Mouse (Mus musculus): ENCODE measurements around the gene Fam180a.

Fam180a gene

DNA sequence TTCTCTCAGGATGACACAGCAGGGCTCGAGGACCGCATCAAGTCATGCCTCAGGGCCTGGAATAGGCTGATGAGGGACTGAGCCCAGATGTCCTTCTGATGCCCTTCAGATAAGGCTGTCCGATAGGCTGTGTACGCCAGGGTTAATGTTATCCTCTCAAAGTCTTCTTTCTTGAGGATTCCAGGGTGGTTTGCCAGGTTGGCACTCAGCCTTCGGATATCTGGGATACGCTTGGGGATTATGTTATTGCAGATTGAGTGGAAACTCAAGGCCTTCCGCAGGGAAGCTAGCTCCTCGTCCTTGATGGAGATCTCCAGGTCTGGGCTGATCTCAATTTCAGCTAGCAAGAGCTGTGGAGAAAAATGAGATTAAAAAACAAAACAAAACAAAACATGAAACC, 12.4 kb downstream of the Fam180a start:
- no peak for DNase-seq (ENCODE audit: low spot score)

DNA sequence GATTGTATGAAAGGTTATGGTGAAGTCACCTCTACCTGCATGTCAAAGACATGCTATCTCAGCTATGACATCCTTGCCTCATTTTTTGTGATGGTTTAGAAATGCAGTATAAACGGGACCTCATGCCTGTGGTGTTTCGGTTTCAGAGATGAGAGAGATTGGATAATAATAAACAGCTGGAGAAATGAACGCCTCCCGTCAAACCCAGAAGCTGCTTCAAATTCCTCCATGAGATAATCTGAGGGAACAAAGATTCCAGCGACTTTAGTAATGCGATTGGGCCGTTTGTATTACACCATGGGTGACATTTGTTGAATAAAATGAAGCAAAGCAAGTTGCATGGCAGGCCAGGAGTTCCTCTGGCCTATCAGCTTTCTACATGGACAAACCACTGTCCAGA, 16.5 kb downstream of the Fam180a start:
- no peak for DNase-seq (ENCODE audit: low spot score)

DNA sequence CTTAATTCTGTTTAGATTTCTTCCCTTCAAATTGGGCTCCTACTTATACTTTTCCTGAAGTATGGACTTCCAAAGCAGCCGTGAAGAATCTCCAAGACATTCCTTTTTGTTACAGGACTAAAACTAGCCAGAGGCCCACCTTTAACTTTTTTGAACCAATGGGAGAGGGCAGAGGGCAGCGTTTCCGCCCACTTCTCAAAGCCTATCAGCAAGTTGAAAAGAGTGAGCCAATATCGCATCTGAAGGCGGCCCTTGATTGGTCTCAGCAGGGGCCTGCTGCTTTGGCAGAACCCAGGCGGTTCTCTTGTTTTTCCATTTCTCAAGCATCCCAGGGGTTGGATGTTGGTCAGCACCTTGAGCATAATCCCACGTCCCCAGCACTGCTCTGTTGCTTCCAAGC, 17.9 kb downstream of the Fam180a start, which contains the start of gene Slc13a4:
Slc13a4 (minus strand) TSS at position 95 of the 400 bp plus-strand sequence.
- DNase-seq (ENCODE audit: low spot score): no peak

DNA sequence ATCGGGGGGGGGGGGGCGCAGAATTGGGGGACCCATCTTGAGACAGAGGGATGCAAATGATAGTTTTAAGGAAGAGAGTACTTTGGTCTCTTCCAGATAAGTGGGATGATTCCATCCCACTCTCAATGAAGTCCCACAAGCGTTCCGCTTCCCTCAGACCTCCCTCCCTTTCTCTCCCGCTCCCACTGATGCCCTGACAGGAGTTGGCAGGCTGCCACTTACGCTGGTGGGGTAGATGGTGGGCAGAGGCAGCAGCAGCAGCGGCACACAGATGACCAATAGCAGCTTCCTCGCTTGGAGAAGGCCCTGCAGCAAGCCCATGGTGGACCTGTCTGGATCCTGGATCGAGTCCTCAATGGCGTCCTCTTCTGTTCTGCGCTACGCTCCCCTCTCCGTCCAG, 18.8 kb downstream of the Fam180a start:
- no peak for DNase-seq (ENCODE audit: low spot score)

DNA sequence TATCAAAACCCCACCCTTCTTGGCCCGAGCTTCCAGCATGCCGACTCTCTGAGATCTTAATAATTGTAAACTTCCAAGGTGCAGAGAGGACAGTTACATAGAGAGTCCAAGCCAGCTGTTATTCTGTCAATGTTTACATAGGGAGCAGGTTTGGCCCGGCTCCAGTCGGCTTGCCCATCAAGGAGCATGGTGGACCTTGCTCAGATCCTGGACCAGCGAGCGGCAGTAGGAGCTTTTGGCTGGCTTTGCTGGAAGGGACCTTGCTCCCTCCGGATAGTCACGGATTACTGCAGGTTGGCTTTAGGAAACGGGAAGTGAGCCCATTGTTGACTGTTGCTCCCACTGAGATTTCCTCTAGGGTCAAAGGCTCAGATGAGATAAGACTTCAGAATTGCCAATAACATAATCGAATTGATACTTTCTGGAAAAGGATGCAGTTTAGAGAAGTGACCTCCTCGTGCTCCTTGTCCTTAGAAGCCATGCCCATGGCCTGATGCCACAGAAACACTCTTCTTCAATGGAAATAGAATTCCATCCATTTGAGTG, 22.5 kb downstream of the Fam180a start:
- DNase-seq (ENCODE audit: low spot score): no peak

DNA sequence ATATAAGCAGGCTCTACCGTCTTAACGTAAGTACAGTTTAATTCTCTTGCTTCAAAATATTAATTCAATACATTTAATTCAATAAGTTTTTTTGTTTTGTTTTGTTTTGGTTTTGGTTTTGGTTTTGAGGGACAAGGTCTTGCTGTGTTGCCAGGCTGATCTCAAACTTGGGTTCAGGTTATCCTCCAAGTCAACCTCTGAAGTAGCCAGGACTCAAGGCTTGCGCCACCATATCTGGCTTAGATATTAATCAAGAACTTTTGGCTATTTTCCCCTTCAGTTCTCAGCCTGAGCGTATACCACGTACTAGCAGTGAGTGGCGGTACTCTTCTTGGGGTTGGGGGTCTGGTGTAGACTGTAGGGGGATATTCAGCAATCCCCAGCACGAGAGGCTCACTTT, 23.4 kb downstream of the Fam180a start:
- no peak for DNase-seq (ENCODE audit: low spot score)

DNA sequence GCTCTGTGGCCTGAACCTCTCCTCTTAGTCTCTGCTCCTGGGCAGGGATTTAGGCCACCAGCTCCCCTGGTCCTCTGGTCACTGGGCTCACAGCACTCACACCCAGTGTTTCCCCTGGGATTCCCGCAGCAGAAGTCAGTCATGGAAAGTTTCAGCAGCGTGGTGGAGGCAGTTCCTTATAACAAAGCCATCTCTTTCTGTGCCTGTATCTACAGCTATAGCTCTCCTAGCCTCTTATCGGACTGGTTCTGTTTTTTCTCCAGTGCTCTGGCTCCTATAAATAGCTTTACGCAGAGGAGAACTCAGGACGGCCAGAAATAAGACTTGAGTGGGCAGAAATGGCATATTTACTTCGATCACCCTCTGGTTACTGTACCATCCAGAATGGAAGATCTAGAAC, 27.6 kb downstream of the Fam180a start:
- DNase-seq (ENCODE audit: low spot score): no peak

DNA sequence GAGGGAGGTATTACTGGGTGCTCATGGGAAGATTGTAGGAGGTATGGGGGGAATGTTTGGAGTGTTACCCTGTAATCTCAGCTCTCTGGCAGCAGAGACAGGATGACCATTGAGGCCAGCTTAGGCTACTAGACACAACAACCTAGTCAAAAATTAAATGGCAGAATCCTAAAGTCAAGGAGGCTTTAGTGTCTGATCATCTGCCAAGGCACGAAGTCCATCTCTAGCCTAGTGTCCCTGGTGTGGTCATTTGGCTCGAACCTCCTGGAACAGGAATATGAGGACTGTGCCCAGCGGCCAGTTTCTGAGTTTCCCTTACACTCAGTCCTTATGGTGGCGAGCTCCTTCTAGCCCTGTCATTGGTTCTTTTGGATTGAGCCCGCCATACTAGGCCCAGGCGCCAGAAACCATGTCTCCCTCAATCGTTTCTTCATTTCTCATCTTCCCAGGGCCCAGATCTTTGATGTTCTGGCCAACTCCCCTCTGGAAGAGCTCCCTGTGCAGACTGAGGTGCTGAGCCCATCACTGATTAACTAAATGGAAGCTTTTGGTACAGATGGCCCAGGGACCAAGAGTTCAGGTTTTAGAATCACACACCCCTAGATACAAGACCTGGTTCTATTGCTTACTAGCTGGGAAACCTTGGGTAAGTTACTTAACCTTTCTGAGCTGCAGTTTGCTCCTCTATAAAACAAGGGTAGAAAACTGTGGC, 28.3 kb downstream of the Fam180a start:
- DNase-seq (ENCODE audit: low spot score): no peak

DNA sequence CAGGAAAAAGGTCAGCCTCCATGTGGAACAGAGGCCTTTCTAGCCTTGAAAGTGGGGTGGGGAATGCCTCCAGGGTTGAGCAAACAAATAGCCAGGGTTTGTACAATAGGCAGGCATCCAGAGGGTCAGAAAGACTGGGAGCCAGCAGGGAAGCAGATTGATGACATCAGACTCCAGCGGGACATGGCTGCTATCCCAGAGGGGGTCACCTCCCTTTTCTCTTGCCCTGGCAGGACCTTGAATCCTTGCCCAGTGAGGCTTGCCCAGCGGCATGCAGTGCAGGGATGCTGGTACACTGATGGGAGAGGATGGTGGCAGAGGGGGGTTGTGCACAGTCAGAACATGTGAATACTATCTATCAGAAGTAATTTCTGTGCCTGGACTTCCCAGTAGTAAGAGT, 28.9 kb downstream of the Fam180a start:
- no peak for DNase-seq (ENCODE audit: low spot score)

DNA sequence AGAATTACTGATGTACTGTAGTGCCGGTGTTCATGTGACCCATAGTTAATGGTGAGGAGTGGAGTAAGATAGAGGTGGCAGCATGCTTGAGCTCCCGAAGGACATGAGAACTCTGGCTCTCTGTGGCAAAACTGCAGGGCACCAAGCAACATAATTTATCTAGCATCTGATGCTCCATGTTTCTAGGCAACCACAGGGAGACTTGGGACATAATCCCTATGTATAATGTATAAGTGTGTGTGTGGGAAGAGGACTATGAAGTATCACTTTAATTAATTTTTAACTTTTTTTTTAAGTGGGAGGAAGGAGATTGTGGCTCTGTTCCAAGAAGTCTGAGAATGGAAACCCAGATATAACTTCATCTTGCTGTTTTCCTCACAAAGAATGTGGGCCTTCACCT, 31.0 kb downstream of the Fam180a start:
- no peak for DNase-seq (ENCODE audit: low spot score)

DNA sequence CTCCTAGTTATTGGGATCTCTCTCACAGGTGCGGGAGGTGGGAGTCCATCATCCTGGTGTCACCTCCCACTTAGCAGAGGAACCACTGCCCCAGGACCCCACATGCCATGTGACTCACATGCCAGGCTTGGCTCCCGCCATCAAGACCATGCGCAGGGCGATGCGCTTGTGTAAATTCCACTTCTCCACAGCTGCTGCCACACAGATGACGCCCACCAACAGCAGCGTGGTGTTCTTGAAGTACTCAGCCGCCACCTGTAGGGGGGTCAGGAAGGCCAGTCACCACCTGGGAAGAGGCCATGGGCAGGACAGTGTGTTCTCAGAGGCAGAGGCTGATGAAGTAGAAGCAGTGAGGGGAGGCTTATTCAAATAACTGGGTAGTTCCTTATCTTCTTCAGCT, 36.3 kb downstream of the Fam180a start:
- no peak for DNase-seq (ENCODE audit: low spot score)

DNA sequence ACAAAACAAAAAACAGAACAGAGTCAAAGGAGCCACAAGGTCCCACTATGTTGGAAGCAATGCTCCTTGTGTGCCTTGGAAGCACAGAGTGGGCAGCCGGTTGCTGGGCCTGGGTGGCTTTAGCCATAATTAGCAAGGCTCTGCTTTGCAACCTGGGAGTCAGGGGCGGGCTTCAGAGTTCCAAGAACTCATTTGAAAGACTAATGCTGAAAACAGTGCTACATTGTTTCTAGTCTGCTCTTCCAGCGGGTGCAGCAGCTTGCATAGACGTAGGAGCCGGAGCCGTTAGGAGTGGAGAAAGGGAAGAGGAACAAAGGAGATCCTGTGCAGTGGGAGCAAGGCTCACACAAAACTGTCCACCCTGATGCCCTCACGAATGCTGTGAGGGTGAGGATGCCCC, 37.0 kb downstream of the Fam180a start:
- DNase-seq (ENCODE audit: low spot score): no peak

DNA sequence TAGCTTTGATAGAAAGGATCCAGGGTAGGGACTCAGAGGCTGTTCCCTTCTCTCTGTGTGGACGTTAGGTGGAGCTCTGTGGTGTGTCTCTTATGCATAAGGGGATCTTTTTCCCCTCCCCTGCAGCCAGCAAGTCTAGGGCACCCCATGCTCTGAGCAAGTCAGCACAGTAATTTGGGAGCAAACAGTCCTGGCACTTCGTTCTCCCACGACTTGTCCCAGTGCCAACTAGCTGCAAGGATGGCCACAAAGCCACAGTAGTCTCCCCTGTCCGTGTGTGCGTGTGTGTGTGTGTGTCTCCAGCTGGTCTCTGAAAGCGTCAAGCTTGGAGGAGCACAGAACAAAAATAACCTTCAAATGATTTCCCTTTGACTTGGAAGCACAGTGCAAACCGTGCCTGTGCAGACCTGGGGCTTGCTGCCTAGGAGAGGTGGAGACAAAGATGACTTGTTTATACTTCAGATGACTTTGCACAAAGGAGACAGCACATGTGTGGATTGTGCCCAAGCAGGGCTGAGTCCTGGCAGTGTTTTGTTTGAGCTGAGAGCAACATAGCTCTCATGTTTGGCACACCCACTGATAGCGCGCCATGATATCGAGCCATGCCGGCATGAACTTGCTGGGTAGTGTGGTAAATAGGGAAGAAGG, 37.7 kb downstream of the Fam180a start:
- DNase-seq (ENCODE audit: low spot score): no peak

DNA sequence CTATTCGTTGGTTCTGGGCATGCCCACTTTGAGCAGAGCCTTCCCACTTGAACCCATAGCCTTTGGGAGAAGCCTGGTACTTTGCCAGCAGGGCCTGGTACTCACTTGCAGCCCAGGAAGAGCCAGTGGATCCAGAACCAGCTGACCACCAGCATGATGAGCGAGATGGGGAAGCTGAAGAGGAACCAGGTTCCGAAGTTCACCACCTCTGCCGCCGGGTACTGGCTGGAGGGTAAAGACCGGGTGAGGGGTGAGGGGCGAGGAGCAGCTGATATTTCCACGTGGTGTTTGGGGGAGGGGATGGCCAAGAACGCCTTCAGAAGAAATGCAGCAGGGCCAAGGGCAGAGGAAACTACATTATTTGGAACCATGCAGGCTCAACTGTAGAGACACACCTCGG, 46.6 kb downstream of the Fam180a start:
- no peak for DNase-seq (ENCODE audit: low spot score)

DNA sequence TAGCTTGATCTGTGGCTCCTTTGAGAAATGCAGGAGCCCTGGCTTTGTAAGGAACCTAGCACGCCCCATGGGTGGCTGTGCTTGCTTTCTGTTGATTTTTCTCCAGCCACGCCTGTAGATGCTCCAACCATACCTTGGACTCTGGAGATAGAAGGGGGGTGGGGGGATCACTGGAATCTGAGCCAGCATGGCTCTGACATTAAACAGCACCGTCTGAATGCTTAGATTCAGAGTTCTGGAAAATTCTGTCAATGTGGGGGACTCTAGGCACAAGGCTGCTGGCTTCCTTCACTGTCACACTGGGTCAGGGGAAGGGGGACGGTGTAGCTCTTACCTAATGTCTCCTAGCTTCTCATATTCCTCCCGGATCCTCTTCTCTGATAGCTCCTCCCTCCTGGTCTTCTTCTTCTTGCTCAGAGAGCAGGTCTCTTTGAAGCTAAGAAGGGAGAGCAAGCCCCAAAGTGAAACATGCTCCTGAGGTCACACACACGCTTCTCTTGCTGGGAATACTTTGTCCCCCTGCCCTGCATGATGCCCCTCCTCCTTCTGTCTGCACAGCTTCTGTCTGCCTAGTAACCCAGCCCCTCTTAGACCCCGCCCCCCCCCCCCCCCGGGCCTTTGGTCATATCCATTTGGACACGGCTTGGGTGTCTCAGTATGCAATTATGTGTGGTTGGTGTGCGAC, 47.9 kb downstream of the Fam180a start:
- DNase-seq (ENCODE audit: low spot score): no peak

DNA sequence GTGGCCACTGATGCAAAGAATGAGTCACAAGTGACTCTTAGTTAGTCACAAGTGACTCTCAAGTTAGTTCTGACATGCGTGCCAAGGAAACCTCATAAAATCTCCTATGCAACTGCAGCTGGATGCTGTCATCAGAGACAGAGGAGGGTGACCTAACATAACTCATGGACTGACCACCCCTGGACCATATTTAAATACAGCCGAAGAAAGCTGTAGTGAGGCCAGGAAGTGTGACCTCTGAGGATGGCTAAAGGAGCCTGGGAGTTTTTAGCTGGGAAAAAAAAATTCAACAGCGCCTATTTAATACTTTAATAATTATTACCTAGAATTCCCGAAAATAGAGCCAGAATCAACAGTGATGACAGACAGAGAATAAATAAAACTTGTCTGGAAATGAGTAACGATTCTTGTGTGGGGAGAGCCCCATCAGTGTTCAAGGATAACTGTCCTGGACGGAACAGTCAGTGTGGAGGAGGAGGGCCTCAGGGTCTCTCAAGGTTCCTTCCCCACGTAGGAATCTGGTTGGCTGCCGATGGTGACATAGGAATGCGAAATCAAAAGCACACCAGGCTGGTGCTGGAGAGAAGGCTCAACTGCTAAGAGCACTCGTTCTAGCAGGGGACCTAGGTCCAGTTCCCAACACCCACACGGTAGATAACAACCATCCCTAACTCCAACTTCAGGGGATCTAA, 52.4 kb downstream of the Fam180a start:
- no peak for DNase-seq (ENCODE audit: low spot score)

DNA sequence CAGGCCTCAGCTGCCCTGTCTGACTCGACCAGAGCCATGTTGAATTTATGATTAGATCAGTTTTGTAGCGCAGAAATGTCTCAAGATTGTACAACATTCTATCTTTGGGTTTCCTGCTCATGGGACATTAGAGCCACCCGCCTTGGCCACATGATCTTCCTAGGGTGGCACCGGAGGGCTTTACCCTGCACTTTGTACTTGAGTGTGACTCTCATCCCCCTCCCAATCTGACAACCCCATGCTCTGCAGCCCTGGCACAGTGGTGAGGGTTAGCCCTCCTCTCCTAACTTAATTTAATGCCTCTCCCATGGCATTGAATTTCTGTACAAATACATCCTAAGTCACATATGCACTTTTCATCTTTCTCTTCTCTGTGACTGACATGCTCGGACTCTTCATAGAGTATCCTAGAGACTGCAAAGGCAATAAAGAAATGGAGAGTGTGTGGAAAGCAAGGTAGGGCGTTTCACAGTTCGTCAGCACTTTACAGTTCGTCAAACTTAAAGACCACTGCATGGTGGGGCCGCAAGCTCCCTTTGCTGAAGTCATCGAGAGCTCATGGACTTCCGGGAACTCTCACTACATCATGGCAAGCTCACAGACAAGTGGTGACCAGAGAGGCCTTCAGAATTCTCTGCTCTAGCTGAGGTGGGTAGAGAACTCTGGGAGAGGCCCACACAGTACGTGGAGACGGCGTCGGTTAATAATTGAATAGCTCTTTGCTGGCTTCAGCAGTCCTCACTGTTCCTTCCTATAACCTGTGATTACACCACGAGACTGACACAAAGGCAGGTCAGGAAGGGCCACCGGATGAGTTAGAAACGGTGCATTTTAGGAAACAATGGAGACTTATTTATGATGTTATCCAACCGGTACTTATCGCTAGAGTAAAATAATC, 53.8 kb downstream of the Fam180a start:
- no peak for DNase-seq (ENCODE audit: low spot score)

DNA sequence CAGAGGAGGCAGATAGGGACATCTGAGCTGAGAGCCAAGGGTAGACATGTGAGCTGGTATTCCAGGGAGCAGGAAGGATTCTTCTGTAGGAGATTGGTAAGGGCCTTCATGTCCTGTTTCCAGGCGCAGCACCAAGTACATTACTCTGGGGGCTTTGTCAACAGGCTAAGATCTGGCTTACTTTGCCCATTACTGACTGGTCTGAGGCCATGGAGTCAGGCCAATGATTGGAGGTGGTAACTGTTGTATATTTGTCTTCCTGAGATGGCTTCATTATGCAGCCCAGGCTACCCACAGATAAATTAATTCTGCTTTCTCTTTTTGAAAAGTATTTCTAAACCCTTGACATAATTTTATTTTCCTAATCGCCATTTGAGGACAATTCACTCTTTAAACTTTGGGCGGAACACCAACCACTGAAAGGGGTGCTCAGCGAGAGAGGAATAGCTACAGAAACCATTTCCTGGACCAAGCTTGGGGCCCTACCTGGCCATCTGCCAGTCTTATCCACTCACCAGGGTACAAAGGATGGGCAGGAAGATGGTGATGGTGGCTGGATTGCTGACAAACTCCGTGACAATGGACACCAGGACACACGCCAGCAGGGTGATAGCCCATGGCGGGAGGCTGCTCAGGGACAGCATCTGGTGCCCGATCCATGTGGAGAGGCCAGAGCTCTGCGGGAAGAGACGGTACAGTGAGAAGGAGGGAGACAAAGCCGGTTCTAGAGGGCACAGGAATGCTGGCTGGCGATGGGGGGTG, 54.7 kb downstream of the Fam180a start:
- DNase-seq (ENCODE audit: low spot score): no peak

DNA sequence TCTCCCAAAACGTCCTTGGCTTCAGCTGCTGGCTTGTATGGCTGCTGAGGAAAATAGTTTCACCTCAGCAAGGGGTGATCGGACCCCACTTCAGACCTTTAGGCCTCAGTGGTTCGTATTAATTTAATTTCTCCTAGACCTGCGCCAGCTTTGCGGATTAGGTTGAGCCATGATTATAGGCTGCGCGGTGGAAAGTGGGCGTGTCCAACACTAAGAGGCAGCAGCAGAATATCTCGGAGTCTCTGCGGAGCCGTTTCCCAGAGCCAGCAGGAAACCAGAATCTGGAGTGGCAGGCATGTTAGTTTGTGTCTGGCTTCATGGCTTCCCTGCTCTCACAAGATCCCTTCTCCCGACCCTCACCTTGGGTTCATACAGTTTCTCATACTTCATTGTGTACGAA, 56.3 kb downstream of the Fam180a start:
- DNase-seq (ENCODE audit: low spot score): no peak

DNA sequence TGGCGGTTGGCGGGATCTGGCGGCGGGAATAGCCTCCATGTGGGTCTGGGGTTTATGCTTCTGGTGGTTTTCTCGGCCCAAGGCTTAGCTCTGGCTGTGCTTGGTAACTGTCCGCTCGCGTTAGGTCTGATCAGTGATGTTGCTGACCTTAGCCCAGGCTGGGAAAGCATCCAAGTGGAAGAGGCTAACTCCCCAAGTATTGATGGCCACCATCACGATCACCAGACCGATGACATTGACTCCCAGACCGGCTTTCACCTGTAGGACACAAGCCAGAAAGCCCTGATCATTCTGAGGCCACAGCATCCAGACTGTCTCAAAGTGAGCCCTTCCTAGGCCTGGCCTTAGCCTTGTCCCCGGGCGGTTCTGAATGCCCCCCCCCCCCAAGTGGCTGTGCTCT, 57.2 kb downstream of the Fam180a start:
- DNase-seq (ENCODE audit: low spot score): no peak

Data from T-cell, adult 2 months (primary cell).